Mouse (Mus musculus) hematopoietic stem cell, adult 5-6 weeks (primary cell): ENCODE results near the gene Sema3f. TPM values are rescaled to one million over a fixed set of nuclear protein-coding genes. Genes with fewer than 3 reads are reported as not detected.

Experiments
- ATAC-seq, 2 experiments: fragments of 125-278 bp in 1 of 2; replicated peaks in 1 of 2; 2 replicates each; pipeline ENCODE4 v1.8.0; 2016 to 2017; ENCODE audit warnings: inconsistent platforms in 2 of 2, mild to moderate bottlenecking in 2 of 2, moderate number of reproducible peaks in 2 of 2, low read depth in 1 of 2, moderate TSS enrichment in 1 of 2; ENCODE audit not compliant: low FRiP score in 2 of 2, poor library complexity in 2 of 2, severe bottlenecking in 2 of 2, insufficient read depth in 1 of 2, low TSS enrichment in 1 of 2
- total RNA-seq: library from RNA; stranded (forward); fragments of 172-1452, 232-1000 nt; gene quantifications from 2 replicates; pipeline ENCODE4 v1.2.3, GENCODE M21; 2017

Gene Sema3f
- total RNA-seq, 1 experiment from 2014 or later = 0.89 TPM

DNA sequence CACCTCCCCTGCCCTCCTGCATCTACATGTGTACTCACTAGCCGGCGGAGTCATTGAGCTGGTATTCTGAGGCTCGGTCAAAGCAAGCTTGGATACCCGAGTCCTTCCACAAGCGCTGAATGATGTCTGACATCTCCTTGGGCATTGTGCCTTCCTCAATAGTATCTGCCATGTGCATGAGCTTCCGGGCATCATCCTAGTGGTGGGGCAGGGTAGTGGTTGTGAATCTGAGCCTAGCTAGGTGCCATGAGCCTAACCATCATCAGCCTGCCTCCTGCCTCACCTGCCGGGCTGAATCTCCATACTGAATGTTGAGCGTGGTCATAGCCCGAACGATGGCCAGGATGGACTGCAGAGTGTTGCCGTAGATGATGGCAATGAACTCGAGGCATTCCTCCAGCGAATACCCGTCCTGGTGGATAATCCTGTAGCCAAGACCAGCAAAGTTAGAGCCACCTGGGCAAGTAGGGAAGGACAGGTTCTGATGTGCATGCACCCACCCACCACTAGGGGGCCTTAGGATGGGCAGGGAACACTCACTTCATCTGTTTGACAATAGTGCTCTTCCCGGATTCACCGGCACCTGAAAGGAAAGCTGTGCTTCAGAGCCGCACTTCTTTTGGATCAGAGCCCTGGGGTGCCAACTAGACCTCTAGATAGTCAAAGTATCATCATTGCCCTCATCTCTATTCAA lies 33.0 kb downstream of the Sema3f start:
- no peak; a peak in 1 of 4 replicates for ATAC-seq

DNA sequence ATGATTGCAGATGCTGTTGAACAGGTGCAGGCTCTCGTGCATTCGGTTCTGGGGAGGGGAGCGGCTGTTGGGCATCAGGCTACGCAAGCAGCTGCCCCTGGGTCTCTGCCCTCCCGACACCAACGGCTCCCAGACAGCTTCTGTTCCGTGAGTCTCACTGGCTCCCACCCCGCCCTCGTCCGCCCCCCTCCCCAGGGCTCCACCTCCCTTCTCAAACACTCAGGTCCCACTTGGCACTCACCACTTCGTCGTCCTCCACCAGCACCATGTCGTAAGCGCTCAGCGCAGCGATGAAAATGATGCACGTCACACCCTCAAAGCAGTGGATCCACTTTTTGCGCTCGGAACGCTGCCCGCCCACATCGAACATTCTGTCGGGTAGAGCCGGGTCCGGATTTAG lies 34.0 kb downstream of the Sema3f start:
- ATAC-seq = 0 out of 4 replicates have a peak, but pooled peaks of 1 of the 2 experiments have one; percentile 13

DNA sequence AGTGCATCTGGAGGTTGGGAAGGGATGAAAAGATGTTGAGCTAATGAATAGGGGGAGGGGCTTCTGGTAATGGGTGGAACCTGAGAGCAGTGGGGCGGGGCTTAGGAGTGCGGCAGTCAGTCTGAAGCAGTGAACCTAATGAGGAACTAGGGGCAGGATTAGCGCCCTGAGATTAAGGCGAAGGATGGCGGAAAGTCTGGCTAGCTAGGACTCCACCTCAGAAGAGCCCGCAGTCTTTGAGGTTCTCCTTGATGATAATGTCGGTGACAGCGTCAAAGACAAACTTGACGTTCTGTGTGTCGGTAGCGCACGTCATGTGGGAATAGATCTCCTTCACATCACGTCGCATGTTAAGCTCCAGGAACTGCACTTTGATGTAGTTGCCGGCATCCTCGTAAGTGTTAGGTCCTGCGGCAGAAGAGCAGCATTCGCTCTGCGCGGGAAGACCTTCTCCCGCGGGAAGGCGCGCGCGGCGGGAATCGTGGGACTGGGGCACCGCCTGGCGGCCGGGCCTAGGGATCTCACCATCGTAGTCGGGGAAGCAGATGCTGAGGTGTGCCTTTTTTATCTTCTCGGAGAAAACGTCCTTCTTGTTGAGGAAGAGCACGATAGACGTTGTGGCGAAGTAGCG lies 34.5 kb downstream of the Sema3f start:
- ATAC-seq = peak; percentile 50 to 77; a peak in 3 of 4 replicates

DNA sequence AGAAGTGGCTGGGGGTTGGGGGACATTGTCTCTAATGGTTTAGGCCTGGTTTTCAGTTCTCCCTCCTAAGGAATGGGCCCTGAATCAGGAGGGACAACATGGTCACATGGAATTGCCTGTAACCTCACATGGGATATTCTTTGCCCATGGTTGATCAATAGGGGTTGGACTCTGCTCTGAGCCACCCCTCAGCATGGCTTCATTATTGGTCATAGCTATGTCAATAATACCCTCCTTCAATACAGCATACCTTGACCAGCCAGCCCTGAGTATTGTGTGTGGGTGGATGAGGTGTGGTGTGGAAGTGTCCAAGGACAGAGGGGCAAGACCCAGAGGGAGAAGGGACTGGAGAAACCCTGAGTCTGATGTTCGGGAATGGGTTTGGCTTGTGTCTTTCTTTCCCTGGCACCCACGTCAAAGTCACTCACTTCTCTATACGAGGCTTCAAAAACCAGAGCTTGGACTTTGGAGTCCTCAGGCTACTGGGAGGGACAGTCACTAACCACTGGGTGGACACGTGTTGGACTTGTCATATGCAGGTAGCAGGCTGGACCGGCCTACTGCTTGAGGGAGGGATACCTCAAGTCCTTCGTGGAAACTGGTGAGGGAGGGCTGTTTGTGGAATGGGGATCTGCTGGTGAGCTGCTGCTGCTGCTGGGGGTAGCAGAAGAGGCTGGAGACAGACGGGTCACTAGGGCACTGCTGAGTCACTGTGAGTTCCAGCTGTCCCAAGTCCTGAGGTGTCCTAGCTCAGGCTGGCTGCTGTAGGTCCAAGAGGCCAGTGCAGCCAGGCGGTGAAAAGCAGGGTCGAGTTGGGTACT lies 35.5 kb downstream of the Sema3f start:
- no peak for ATAC-seq

DNA sequence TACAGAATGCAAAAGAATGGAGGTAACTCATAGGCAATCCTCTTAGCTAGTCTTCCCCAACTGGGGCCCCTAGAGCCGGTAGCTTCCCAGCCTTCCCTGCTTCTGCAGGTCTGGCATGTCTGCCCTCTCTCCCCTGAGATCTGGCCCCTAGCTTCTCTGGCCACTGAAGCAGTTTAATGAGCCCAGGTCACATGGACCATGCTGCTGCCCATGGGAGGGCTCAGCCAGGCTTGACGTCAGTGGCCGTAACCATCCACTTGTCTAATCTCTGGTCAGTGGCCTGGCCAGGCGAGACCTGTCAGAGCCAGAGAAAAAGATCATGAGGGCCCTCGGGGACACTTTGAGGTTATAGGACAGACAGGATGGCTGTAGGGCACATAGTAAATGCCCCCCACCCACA lies 40.0 kb downstream of the Sema3f start:
- no peak for ATAC-seq

DNA sequence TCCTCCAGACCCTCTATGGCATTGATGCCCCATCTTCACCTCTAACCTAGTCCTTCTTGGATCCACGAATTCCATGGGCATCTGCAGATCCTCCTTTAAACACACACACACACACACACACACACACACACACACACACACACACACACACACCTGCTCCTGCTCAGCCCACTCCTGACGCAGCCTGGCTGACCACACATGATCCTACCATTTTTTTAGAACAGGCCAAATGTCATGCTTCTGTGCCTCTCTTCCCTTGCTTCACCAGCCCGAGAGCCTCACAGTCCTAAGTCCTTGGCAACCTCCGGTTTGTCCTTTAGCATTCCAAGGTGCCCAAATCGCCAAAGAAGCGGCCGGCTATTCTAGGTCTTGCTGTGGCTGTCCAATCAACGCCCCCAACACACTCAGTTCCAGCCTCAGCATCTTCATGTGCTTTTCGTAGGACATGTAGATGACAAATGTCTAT lies 40.8 kb downstream of the Sema3f start, which contains the start of gene Slc38a3:
Gene Slc38a3, minus strand, starts transcription at position 51 of the 466 bp plus-strand sequence.
- no peak for ATAC-seq

DNA sequence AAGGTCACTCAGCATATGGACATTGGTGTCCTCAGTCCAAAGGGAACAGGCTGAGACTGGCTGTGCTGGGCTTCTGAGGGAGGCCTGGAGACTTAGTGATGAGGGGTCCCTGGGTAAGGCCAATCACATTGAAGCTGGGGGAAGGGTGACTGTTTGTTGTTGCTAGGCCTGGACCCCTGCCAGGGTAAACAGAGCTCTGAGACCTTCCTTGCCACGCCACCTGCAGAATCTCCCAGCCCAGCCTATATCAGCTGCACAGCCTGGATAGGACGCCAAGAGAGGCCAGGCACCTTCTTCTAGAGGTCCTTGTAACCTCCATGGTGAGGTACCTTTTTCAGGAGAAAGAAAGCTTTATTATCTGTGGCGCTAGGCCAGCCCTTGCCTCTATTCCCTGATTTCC lies 41.4 kb downstream of the Sema3f start:
- ATAC-seq = no peak

DNA sequence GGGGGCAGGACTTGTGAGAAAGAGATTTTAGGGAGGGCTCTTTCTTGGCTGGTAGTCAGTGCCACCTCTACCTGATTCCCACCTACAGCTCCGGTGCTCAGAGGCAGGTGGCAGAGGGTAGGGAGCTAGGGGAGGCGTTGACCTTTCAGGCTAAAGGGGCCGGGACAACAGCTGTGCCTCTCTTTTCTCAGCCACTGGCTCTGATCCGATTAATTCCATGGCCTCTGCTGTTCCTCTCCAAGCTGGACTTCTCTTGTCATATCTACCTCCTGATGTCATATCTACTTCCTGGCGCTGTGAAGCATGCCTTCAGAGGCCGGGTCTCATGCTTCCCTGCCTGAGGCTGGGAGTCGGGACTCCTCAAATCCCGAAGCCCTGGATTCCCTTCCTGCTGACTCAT lies 42.3 kb downstream of the Sema3f start:
- ATAC-seq = no peak

DNA sequence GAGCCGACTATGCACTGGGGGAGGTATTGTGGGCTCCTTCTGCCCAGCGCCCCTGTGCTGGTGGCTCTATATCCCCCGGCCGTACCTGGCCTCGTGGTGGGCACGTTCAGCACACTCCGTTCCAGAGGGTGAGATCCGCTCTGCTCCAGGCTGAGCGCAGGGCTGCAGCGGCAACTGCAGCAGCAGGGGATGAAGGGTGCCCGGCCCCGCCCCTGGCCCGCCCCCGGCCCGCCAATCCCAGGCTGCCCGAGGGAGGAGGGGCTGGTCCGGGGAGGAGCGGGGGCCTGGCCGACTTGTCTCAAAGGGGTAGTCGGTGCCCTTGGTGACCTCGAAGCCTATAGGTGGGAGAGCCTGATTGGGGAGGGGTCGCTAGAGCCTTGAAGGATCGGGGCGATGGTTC lies 43.1 kb downstream of the Sema3f start:
- peak in 1 of 2 experiments; percentile 29; a peak in 2 of 4 replicates for ATAC-seq

DNA sequence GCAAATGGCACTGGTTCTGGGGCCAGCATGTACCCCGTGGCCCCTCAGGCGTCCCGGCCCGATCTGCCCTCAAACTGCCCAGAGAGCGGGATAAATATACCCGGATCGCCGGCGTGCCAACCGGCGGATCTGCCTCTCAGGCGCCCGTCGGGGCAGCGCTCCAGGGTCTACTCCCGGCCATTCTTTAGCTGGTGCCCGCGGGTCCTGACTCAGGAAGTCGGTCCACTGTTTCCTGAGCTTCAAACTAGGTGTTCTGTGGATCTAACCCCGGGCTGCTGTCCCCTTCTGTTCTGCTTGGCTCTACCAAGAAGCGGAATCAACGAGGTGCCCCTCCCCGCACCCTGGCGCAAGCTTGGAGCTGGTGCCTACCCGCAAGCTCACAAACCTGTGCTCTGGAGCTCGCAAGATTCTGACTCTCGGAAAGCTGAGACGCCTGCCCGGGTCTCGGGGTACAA lies 43.5 kb downstream of the Sema3f start:
- peak in 1 of 2 experiments; percentile 22; a peak in 1 of 4 replicates for ATAC-seq

DNA sequence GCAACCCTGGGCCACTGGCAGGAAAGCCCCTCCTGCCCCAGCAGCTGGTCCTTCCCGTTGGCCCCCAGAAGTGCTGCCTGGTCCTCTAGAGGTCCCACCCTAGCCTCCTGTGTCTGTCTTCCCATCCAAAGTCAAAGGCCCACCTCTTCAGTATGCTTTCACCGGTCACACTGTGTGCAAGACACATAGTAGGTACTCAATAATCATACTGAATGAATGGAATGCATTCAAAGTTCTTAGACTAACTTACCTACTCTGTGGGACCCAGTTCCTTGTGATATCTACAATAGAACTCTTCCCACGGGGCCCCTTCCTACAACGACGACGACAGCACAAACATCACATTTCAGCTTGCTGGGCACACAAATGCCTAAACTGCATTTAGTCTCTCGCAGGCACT lies 45.0 kb downstream of the Sema3f start:
- no peak for ATAC-seq

DNA sequence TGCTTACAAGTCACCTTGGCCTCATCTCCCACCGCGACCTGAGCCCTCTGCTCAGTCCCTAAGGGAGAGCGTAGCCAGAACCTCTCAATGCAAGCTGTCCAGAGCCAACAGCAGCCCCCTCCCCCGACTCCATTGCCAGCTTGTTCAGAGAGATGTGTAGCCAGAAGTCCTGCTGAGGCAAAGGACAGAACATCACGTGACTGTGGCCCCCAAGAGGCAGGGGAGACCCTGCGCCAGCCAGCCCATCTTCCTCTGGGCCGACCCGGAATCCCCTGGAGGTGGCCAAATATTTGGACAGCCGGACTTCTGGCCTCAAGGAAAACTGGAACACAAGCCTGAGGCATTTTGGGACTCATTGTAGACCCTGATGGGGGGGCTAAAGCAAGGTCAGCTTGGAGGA lies 46.8 kb downstream of the Sema3f start:
- ATAC-seq = no peak

DNA sequence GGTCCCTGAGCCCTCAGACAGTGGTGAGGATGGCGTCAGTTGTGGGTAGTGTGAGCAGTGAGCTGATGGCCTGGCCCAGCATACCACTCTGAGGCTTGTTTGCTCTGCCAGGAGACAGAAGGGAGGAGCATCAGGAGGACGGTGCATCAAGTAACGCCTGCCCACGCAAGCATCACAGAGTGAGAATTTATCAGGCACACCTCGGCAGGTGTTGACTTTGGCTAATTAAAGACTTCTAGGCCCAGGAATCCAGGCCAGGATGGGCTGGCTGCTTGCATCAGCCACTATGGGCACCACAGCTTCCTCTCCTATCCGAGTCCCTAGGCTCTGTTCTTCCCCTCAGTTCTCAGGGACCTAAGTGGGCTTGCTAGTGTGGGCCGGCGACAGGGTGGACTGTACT lies 47.9 kb downstream of the Sema3f start:
- no peak for ATAC-seq

DNA sequence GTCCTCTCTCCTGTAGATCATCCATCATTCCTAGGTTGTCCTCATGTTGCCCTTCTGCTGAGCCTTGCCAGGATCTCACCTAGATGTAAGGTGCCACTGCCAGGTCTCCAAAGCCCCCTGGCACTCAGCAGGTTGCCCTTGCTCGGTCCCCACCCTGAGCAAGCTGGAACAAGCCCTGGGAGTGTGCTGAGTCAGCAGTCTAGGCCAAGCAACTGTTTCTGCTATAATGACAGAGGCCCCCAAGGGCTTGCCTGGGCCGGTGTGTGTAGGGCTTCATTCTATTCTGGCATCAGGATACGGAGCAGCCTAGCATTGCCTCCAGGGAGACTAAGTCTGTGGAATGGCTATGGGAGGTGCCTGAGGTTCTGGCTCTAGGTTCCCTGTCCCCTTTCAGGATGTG lies 49.5 kb downstream of the Sema3f start:
- no peak for ATAC-seq

DNA sequence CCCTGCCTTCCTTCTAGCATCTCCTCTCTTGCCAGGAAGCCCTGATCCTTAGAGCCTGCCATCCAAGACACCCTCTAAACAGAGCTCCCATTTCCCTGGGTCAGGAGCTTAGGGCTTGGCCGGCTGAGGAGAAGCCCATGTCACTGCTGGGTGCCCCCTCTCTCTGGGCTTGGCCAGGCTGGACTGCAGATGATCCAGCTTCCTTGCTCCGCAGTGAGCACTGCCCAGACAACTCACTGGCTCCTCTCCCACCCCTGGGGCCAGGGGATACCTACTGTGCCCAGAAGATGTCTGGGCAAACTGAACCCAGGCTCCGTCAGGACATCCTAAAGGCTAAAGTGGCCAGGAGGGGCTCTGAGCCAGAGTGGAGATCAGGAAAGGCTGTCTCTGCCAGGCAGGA lies 50.3 kb downstream of the Sema3f start:
- ATAC-seq = no peak

DNA sequence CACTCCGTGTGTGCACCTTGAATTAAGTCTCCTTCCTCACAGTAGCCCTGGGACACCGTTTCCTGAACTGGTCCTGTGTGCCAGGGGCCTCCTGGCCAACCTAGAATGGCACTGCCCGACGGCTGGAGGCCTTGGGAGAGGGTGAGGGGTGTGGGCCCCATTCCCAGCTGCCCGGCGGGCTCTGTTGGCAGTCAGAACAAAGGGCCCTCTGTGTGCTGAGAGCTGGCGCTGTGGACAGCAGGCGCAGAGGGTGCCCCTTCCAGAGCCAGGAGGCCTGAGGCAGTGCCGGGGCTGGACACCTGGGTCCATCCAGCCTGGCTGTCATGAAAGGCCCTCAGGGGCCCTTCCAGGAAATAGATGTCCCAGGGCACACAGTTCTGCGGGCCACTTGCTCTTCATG lies 50.7 kb downstream of the Sema3f start:
- no peak for ATAC-seq

DNA sequence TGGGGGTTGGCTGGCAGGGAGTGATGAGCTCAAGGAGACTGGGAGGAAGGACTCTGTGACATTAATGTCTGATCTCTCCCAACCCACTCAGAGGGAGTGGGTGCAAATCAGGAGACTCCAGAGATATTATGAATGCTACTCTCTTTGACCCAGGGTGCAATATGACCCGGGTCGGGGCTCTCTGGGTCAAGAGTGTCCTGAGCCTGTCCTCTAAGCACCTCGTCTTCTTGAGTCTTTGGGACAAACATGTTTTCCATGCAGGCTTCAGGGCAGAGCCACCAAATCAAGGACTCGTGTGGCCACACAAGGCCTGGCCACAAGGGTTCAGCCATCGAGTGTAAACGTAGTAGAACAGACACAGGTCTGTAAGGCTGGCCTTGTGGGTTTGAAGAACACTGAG lies 52.2 kb downstream of the Sema3f start:
- no peak for ATAC-seq

DNA sequence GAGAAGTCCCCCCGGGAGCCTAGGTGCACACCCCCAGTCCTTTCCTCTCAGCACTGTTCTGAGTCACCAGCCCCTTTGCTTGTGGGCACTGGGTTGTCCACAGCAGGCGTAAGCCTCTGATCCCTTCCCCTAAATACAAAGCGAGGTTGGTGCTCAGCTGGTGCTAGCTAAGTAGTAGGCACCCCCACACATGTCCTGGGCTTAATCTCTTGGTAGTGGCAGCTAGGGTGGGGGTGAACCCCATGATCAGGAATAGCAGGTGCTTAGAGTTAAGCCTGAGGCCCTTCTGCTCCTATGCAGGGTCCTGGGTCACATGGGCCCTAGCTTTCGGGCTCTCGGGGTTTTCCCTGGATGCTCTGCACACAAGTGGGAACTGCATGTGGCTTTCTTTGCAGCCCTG lies 53.1 kb downstream of the Sema3f start:
- no peak for ATAC-seq
